Mouse (Mus musculus) CH12.LX (cell line): ENCODE results near the gene Fcrl1. TPM values are rescaled to one million over a fixed set of nuclear protein-coding genes. Genes with fewer than 3 reads are reported as not detected.

Experiments
- DNase-seq: peaks from one replicate; pipeline ENCODE4 v3.0.0-alpha.2; 2013; ENCODE audit errors: extremely low read depth
- H3K27ac ChIP-seq: 2 replicates; pipeline ENCODE4 v1.5.1; 2012; ENCODE audit warnings: low read depth, mild to moderate bottlenecking, control low read depth, moderate library complexity; ENCODE audit not compliant: insufficient read depth
- H3K27me3 ChIP-seq: replicated peaks from 2 replicates; pipeline ENCODE3; 2012; ENCODE audit warnings: inconsistent platforms
- H3K36me3 ChIP-seq, 2 experiments: replicated peaks in 1 of 2; 2 replicates each; pipeline versions ENCODE3 to v1.6.1; 2012; ENCODE audit warnings: inconsistent platforms in 1 of 2, low read length in 1 of 2, mild to moderate bottlenecking in 1 of 2, mixed read lengths in 1 of 2, moderate library complexity in 1 of 2; ENCODE audit not compliant: control insufficient read depth in 1 of 2, insufficient read depth in 1 of 2
- H3K4me1 ChIP-seq, 2 experiments: 2 replicates each; pipeline ENCODE4 v1.6.1; 2012; ENCODE audit warnings: inconsistent platforms in 1 of 2, moderate library complexity in 1 of 2; ENCODE audit not compliant: insufficient read depth in 2 of 2, control insufficient read depth in 1 of 2
- H3K4me2 ChIP-seq: 2 replicates; pipeline ENCODE4 v1.6.1; 2012; ENCODE audit warnings: low read depth, mild to moderate bottlenecking, control low read depth; ENCODE audit not compliant: poor library complexity, insufficient read depth, severe bottlenecking
- H3K4me3 ChIP-seq, 3 experiments: fragments of 150-350 bp in 1 of 3; sonication (generic) in 1 of 3; replicated peaks in 1 of 3; 2 replicates each; pipeline versions ENCODE3 to v1.5.1; 2011 to 2012; ENCODE audit warnings: low read depth in 2 of 3, low read length in 2 of 3, mild to moderate bottlenecking in 2 of 3, moderate library complexity in 2 of 3, control low read depth in 1 of 3, improper control_type of control experiment in 1 of 3, inconsistent platforms in 1 of 3, mixed read lengths in 1 of 3; ENCODE audit not compliant: poor library complexity in 1 of 3
- H3K79me2 ChIP-seq: replicated peaks from 2 replicates; pipeline ENCODE4 v1.6.1; 2012; ENCODE audit warnings: mild to moderate bottlenecking, moderate library complexity; ENCODE audit not compliant: control insufficient read depth, poor library complexity, insufficient read depth, severe bottlenecking; ENCODE audit errors: extremely low read depth
- H3K9ac ChIP-seq: 2 replicates; pipeline ENCODE4 v1.6.1; 2012; ENCODE audit warnings: low read depth, mild to moderate bottlenecking, control low read depth, moderate library complexity; ENCODE audit not compliant: insufficient read depth
- H3K9me3 ChIP-seq: replicated peaks from 2 replicates; pipeline ENCODE3; 2012; ENCODE audit warnings: low read length, inconsistent platforms, mixed read lengths
- CTCF ChIP-seq, 2 experiments: IDR thresholded peaks in 1 of 2; conservative IDR thresholded peaks in 1 of 2; 2 replicates each; pipeline ENCODE4 v1.5.1; 2011 to 2012; ENCODE audit warnings: low read depth in 2 of 2, low read length in 2 of 2, improper control_type of control experiment in 1 of 2, inconsistent platforms in 1 of 2, mild to moderate bottlenecking in 1 of 2, moderate library complexity in 1 of 2
- E2F4 ChIP-seq: IDR thresholded peaks from 2 replicates; pipeline ENCODE4 v1.6.1; 2011; ENCODE audit warnings: low read depth, low read length, improper control_type of control experiment; ENCODE audit not compliant: insufficient replicate concordance
- GABPA ChIP-seq: IDR thresholded peaks from 2 replicates; pipeline ENCODE4 v1.6.1; 2012; ENCODE audit warnings: low read depth, low read length, improper control_type of control experiment, inconsistent platforms; ENCODE audit not compliant: insufficient replicate concordance
- KAT2A ChIP-seq: IDR thresholded peaks from 2 replicates; pipeline ENCODE4 v1.6.1; 2012; ENCODE audit warnings: low read length, improper control_type of control experiment, inconsistent platforms; ENCODE audit not compliant: insufficient replicate concordance
- MAX ChIP-seq: IDR thresholded peaks from 2 replicates; pipeline ENCODE4 v1.6.1; 2011; ENCODE audit warnings: low read length, improper control_type of control experiment
- MEF2A ChIP-seq: IDR thresholded peaks from 2 replicates; pipeline ENCODE4 v1.6.1; 2014; ENCODE audit warnings: low read depth, mild to moderate bottlenecking, inconsistent platforms, low read length, improper control_type of control experiment, borderline replicate concordance
- MXI1 ChIP-seq: IDR thresholded peaks from 2 replicates; pipeline ENCODE4 v1.6.1; 2011; ENCODE audit warnings: mild to moderate bottlenecking, low read depth, low read length, improper control_type of control experiment
- MYC ChIP-seq: IDR thresholded peaks from 2 replicates; pipeline ENCODE4 v1.6.1; 2011; ENCODE audit warnings: low read depth, mild to moderate bottlenecking, improper control_type of control experiment, low read length
- RAD21 ChIP-seq: IDR thresholded peaks from 2 replicates; pipeline ENCODE4 v1.6.1; 2011; ENCODE audit warnings: low read depth, mild to moderate bottlenecking, low read length, improper control_type of control experiment, moderate library complexity
- SIN3A ChIP-seq: IDR thresholded peaks from 2 replicates; pipeline ENCODE4 v1.6.1; 2012; ENCODE audit warnings: low read length, improper control_type of control experiment, inconsistent platforms
- TBP ChIP-seq: conservative IDR thresholded peaks from 2 replicates; pipeline ENCODE4 v1.6.1; 2011; ENCODE audit warnings: low read depth, low read length, improper control_type of control experiment
- UBTF ChIP-seq: IDR thresholded peaks from 2 replicates; pipeline ENCODE4 v1.6.1; 2012; ENCODE audit warnings: low read depth, mild to moderate bottlenecking, inconsistent platforms, low read length, improper control_type of control experiment, moderate library complexity
- USF2 ChIP-seq: conservative IDR thresholded peaks from 2 replicates; pipeline ENCODE4 v1.6.1; 2011; ENCODE audit warnings: low read depth, low read length, improper control_type of control experiment
- ZKSCAN1 ChIP-seq: IDR thresholded peaks from 2 replicates; pipeline ENCODE4 v1.6.1; 2012; ENCODE audit warnings: low read depth, inconsistent platforms, low read length, improper control_type of control experiment, borderline replicate concordance
- ZMIZ1 ChIP-seq: IDR thresholded peaks from 2 replicates; pipeline ENCODE4 v1.6.1; 2012; ENCODE audit warnings: low read depth, mild to moderate bottlenecking, inconsistent platforms, low read length, improper control_type of control experiment
- dilution Hi-C: fragments of 300-500 bp; cut with MboI; formaldehyde crosslinking; loops from 2 replicates; pipeline ENCODE4 v1.14.3; 2020; ENCODE audit warnings: low sequenced_read_pairs; ENCODE audit not compliant: extremely low pct_unique_long_range_greater_than_20kb, extremely low pct_ligation_motif_present
- in situ Hi-C: fragments of 300-500 bp; cut with MboI; formaldehyde crosslinking; loops from 3 replicates; pipeline ENCODE4 v1.14.3; 2019; ENCODE audit warnings: low sequenced_read_pairs, low pct_ligation_motif_present, low pct_unique_long_range_greater_than_20kb, mixed read lengths
- polyA plus RNA-seq: library from polyadenylated mRNA; unstranded; fragments of >175 nt; gene quantifications from 2 replicates; pipeline ENCODE4 v1.2.1, GENCODE M21; 2012; ENCODE audit warnings: low read depth; ENCODE audit not compliant: insufficient read length
- total RNA-seq, 2 experiments: library from RNA; depleted of rRNA; stranded (reverse); fragments of 300-350 nt in 1 of 2; fragments of >200 nt in 1 of 2; gene quantifications; 2 replicates each; pipeline ENCODE4 v1.2.3; 2012 to 2014

The Fcrl1 gene
- total and polyA plus RNA-seq, 3 experiments: 20.6 to 50.1 (median 45.2) TPM

GRCm38 (mm10) chr3:87440586-87440985 is 64.4 kb downstream of the Fcrl1 start:
- TF ChIP-seq RAD21 (no peak), ZKSCAN1 (no peak), UBTF (no peak), CTCF (conservative IDR thresholded peaks at IDR 0.05 in 1 of 2, IDR thresholded peaks at IDR 0.05 in 1 of 2; ENCODE audit: low read depth in 2 of 2, low read length in 2 of 2) (no peak), KAT2A (no peak), SIN3A (no peak), USF2 (no peak), E2F4 (no peak), MEF2A (no peak), MXI1 (no peak), TBP (no peak)
- TF ChIP-seq, all 38 proteins: peak for 0
- no peak overlapping the region for H3K4me3 ChIP-seq

GRCm38 (mm10) chr3:87443968-87444367 is 67.8 kb downstream of the Fcrl1 start:
- Histone ChIP-seq H3K4me1 (peaks cover 0 to 11% of the 10 kb centered on the region in 2 experiments; a peak in 1 of 4 replicates), H3K4me2 (no peak overlapping the region), H3K27me3 (no peaks in the 10 kb centered on the region), H3K27ac (no peak overlapping the region), H3K36me3 (peaks cover 3 to 58% of the 10 kb centered on the region in 2 experiments), H3K79me2 (no peaks in the 10 kb centered on the region), H3K9me3 (no peaks in the 10 kb centered on the region), H3K4me3 (no peak overlapping the region), H3K9ac (no peak overlapping the region)
- in situ Hi-C loops: no loop called here
- TF ChIP-seq MYC (no peak), GABPA (no peak), KAT2A (no peak), ZMIZ1 (no peak), SIN3A (no peak), RAD21 (no peak), MEF2A (no peak), UBTF (no peak), MAX (no peak)
- dilution Hi-C loops: no loop called here
- DNase-seq: no peak

More at GRCm38 (mm10) chr3:87440586-87440985, 64.4 kb downstream of the Fcrl1 start:
- H3K4me2 ChIP-seq: no peak overlapping the region
- H3K27ac ChIP-seq: no peak overlapping the region
- no peaks in the 10 kb centered on the region for H3K27me3 ChIP-seq
- peaks cover 9% of the 10 kb centered on the region for H3K9me3 ChIP-seq
- in situ Hi-C loops: no loop called here
- H3K4me1 ChIP-seq: peaks cover 3 to 7% of the 10 kb centered on the region in 2 experiments
- H3K9ac ChIP-seq: no peak overlapping the region
- H3K36me3 ChIP-seq: peaks cover 3 to 48% of the 10 kb centered on the region in 2 experiments
- no peak for DNase-seq
- dilution Hi-C loops: no loop called here
- H3K79me2 ChIP-seq: no peaks in the 10 kb centered on the region

Other genes with a start within 250 kb of the Fcrl1 start
- gene Kirrel, start 201.6 kb upstream of the Fcrl1 start, total RNA-seq (2012; rRNA removed): not detected in 2 replicates
- not detected in 2 replicates for gene Kirrel, start 201.6 kb upstream of the Fcrl1 start, total RNA-seq (2014; rRNA removed)
- gene Kirrel, start 201.6 kb upstream of the Fcrl1 start, polyA plus RNA-seq: not detected in 2 replicates
- gene Fcrls, start 112.6 kb upstream of the Fcrl1 start, total RNA-seq (2012; rRNA removed): not detected in 2 replicates
- gene Fcrls, start 112.6 kb upstream of the Fcrl1 start, total RNA-seq (2014; rRNA removed): not detected in 2 replicates
- 0.13 and 0.14 TPM in 2 replicates for gene Fcrls, start 112.6 kb upstream of the Fcrl1 start, polyA plus RNA-seq
- 0.13 and 0.17 TPM in 2 replicates for gene Cd5l, start 18.5 kb upstream of the Fcrl1 start, total RNA-seq (2012; rRNA removed)
- gene Cd5l, start 18.5 kb upstream of the Fcrl1 start, total RNA-seq (2014; rRNA removed): 0.11 and 0.15 TPM in 2 replicates
- gene Cd5l, start 18.5 kb upstream of the Fcrl1 start, polyA plus RNA-seq: 0.11 TPM in 1 of 2 replicates, not detected in the other
- 3.8 and 5.5 TPM in 2 replicates for gene Fcrl5, start 59.4 kb downstream of the Fcrl1 start, total RNA-seq (2012; rRNA removed)
- gene Fcrl5, start 59.4 kb downstream of the Fcrl1 start, total RNA-seq (2014; rRNA removed): 18.5 and 19.2 TPM in 2 replicates
- 16.9 and 20.7 TPM in 2 replicates for gene Fcrl5, start 59.4 kb downstream of the Fcrl1 start, polyA plus RNA-seq
- 12.6 and 13.1 TPM in 2 replicates for gene Etv3, start 149.0 kb downstream of the Fcrl1 start, total RNA-seq (2012; rRNA removed)
- gene Etv3, start 149.0 kb downstream of the Fcrl1 start, total RNA-seq (2014; rRNA removed): 16.8 and 17.3 TPM in 2 replicates
- gene Etv3, start 149.0 kb downstream of the Fcrl1 start, polyA plus RNA-seq: 22.7 and 24.1 TPM in 2 replicates
- gene Arhgef11, start 241.2 kb downstream of the Fcrl1 start, total RNA-seq (2012; rRNA removed): 7.7 and 8.7 TPM in 2 replicates
- gene Arhgef11, start 241.2 kb downstream of the Fcrl1 start, total RNA-seq (2014; rRNA removed): 5.0 and 5.6 TPM in 2 replicates
- gene Arhgef11, start 241.2 kb downstream of the Fcrl1 start, polyA plus RNA-seq: 7.6 and 11.7 TPM in 2 replicates